Mouse (Mus musculus) kidney, postnatal 36 days (tissue): Measurements from ENCODE around the gene Plscr5.
A peak's percentile ranks its signal among the peaks of the same experiment; 100 is the strongest.
"Not testable (repeated sequence)": the region's sequence is repeated elsewhere in the genome, so short reads cannot be mapped to it uniquely, and the experiment has no call there.

Experiments used
- DNase-seq, 2 experiments: peaks; one replicate each; pipeline ENCODE4 v3.0.0; 2021 to 2022; ENCODE audit warnings: mixed read lengths in 2 of 2

Plscr5 gene

DNA sequence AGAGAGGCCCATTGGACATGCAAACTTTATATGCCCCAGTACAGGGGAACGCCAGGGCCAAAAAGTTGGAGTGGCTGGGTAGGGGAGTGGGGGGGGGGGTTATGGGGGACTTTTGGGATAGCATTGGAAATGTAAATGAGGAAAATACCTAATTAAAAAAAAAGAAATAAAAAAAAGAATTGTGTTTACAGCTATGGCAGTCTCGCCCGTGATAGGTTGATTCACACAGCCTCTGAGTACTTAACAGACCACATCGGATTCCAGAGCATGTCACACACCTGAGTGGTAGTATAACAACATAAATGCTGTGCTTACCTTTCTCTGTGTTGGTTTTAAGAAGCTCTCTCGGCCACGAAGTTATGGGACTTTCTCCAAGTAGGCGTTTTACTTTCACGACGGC, at the start of gene Plscr5:
TSS of gene Plscr5 (plus strand) at position 301 of the 400 bp plus-strand sequence.
- DNase-seq: not testable (repeated sequence)

- DNase-seq: peak; percentile 32 to 35
Observed at GRCm38 (mm10) chr9:92147555-92148248, 45.0 kb upstream of the Plscr5 start.

- peak; percentile 4 to 27 for DNase-seq
Observed at GRCm38 (mm10) chr9:92162213-92162612, 30.5 kb upstream of the Plscr5 start.

GRCm38 (mm10) chr9:92173318-92173985, 19.3 kb upstream of the Plscr5 start:
- no peak for DNase-seq

DNA sequence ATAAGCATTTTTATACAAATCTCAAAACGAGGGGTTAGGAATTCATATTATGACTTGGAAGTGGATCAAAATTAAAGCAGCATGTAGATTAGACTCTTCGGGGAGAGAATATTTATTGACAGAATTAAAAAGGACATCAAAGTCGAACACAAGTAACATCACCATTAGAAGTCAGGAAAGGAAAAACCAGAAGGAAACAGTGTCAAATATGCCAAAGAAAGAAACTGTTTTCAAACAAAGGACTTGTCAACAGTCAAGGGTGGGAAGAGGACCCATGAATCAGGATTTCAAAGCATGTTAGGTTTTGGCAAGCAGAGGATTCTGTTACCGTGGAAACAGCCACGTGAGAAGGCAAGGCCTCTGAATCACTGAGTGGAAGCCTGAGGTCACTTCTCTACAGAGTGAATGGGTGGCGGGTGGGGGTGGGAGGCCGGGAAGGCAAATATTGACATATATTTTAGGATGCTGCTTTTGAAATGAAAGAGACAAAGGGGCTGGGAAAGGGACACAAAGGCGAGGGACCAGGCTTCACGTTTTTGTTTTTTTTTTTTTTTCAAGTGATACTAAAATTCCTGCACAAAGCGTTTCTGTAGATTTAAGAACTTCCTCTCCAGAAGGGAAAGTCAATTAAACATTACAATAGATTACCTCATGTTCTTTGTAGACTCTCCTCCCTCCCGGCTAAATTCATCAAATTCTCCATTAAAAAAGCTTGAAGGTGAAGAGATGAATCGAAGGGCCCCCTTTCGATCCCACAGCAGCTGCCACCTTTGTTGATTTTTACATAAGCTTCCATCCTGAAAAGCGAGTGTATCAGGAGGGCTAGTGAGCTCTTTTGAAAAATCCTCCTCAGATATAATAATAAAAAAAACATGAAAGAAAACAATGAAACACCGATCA, 18.3 kb upstream of the Plscr5 start:
- peak in 1 of 2 experiments; percentile 12 for DNase-seq

- DNase-seq: no peak
Observed at GRCm38 (mm10) chr9:92178861-92179469, 13.8 kb upstream of the Plscr5 start.

- DNase-seq: no peak
Observed at GRCm38 (mm10) chr9:92191295-92191694, 1.4 kb upstream of the Plscr5 start.

DNA sequence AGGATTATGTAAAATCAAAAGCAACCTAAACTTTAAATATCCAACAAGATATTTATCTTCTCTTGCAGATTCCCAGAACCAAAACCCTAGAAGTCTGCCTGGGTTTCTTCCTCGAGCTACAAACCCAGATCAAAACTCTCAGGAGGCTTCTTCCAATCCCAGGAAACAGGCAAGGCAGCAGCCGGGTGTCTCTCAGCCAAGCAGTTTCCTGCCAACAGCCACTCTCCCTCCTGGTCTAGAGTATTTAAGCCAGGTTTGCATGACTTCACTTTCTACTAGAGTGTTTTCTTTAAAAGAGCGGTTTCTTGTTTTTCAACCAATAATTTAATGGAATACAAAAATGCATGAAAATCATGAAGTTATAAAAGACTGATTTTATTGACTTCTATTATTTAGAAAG, 5.7 kb downstream of the Plscr5 start:
- no peak for DNase-seq

DNA sequence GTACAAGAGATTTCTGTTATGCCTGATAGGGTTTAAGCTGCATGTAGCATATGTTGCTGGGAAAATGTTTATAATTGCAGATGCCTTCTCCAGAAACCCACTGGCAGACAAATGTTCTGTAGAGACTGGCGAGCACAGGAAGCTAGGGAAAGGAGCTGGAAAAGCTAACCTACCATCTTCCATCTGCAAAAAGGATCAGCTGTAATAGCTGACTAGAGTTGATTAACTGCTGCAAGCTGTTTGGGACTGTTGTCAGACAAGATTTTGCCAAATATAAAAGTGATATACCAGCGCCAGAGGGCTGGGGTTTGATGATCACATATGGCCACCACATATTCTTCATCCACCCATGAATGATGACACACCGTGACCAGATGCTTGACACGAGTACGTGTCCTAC, 6.8 kb downstream of the Plscr5 start:
- no peak for DNase-seq

GRCm38 (mm10) chr9:92204397-92204796, 11.7 kb downstream of the Plscr5 start:
- DNase-seq: no peak

DNA sequence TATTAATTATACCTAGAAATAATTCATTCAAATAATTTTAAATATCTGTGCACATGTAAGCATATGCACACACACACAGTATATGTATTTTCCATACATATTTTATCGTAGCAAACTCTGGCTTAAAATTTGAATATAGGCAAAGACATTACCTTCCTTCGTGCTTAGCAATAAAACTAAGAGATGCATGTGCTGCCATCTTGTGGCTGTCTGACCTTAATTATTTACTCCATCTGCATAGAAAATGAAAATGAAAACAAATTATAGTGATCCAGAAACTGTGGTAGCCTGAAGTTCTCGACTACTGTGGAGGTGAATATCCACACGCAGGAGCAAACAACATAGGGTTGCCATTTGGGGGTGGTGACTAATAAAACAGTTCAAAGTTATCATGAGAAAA, 14.6 kb downstream of the Plscr5 start:
- peak; percentile 61 to 84 for DNase-seq

GRCm38 (mm10) chr9:92207757-92208156, 15.0 kb downstream of the Plscr5 start:
- no peak for DNase-seq

- no peak for DNase-seq
Observed at GRCm38 (mm10) chr9:92209850-92210249, 17.1 kb downstream of the Plscr5 start.

GRCm38 (mm10) chr9:92210386-92210967, 17.7 kb downstream of the Plscr5 start:
- no peak for DNase-seq

DNA sequence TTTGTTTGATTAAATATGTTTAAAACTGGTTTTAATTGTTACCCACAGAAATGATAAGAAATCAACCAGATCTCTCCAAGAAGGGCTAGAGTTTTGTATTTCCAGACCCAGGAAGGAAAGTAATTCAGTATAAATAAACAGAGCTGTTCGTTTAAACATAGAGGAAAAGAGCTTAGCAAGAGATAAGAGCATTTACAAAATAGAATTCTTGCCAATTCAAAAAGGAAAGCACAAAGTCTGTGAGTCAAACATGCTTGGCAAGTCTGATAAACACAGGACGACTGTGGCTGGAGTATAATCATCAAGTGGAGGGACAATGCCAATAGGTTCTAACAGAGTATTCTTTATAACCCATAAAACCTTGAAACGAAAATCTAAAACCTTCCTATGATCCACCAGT, 18.3 kb downstream of the Plscr5 start:
- DNase-seq: no peak

DNA sequence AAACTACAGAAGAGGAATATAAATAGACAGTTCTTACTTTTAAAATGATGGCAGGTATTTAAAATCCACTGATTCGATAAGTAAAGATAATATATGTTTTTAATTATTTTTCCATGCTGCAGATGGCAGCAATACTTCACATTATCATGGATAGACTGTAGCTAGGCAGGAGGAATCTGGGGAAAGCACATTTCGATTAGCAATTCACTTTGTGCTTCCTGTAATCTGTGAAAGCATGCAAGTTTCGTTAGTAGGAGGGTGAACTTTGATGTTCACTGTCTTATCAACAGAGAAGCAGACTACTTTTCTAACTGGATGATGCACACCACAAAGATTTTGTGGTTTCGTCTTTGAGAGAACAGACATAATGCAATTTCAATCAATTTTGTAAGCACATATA, 24.7 kb downstream of the Plscr5 start:
- peak in 1 of 2 experiments; percentile 38 for DNase-seq

GRCm38 (mm10) chr9:92217896-92218295, 25.2 kb downstream of the Plscr5 start:
- DNase-seq: no peak

DNA sequence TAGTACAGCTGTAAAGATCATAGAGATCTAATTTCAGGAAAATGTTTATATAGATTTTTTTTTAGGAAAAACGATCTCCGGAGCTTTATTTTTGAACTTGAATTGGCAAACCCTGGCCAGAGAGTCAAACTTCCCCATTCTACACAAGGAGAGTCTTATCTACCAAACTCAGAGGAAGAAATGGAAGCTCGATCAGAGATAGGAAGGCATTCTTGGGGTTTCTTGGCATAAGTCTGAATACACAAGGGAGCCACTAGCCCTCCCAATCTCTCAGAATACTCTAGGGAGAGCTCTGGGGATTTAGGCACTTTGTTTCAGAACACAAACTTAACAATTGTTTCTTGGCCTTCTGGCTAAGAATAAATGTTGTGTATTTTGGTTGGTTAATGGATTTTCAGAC, 27.4 kb downstream of the Plscr5 start:
- no peak for DNase-seq

DNA sequence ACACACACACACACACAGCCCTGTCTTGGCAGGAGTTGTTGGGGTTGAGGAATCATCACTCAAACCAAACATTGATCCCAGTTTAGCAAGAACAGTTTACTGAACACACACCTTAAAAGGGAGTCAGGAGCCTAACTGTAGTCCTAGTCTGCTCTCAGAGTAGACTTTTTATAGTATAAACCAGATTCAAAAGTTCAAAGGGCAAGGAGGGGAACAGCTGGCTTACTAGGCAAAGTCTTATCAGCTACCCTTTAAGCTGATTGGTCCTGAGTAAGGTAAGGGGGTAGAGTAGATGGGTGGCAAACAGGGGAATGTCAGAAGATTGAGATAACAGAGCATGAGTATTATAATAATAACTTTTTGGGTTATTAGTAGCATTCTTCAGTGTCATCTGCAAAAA, 28.7 kb downstream of the Plscr5 start:
- DNase-seq: no peak

- no peak for DNase-seq
Observed at GRCm38 (mm10) chr9:92224598-92225231, 32.0 kb downstream of the Plscr5 start.

GRCm38 (mm10) chr9:92226127-92226655, 33.5 kb downstream of the Plscr5 start:
- no peak for DNase-seq

DNA sequence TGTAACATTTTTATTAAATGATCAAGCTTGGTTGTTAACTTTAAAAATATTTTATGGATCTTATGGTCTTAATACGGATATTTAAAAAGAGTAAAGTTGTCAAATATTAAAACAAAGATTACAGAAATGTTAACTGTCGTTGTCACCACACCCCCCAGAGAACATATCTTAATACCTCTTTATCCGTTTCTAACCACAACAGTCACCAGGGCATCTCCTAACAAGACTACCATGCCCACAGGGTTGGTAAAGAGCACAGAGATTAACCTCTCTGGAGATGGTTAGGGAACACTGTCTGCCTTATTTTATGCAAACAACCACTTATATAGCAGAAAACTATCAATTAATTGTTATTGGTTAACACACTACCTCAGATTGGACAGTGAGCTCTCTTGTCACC, 34.1 kb downstream of the Plscr5 start:
- DNase-seq: no peak
